Mouse (Mus musculus) brown adipose tissue, adult 24 weeks (tissue): Measurements from ENCODE around the gene Gm12216. TPM values are rescaled to one million over a fixed set of nuclear protein-coding genes. Genes with fewer than 3 reads are reported as not detected.

Source experiments
- H3K27ac ChIP-seq: fragments of 200-500 bp; replicated peaks from 2 replicates; pipeline ENCODE4 v1.5.1; 2012; ENCODE audit warnings: low read depth, mild to moderate bottlenecking, low read length
- H3K4me1 ChIP-seq: fragments of 200-500 bp; 2 replicates; pipeline ENCODE4 v1.6.1; 2012; ENCODE audit warnings: low read length, mixed read lengths; ENCODE audit not compliant: control insufficient read depth, insufficient read depth, insufficient read length
- H3K4me3 ChIP-seq: fragments of 200-500 bp; 2 replicates; pipeline ENCODE4 v1.5.1; 2012; ENCODE audit warnings: low read depth, mild to moderate bottlenecking, low read length, moderate library complexity; ENCODE audit not compliant: insufficient read depth
- polyA plus RNA-seq: library from polyadenylated mRNA; stranded (reverse); fragments of >200 nt; gene quantifications from 2 replicates; pipeline ENCODE4 v1.2.4, GENCODE M21; 2012; ENCODE audit not compliant: missing spikeins, insufficient read depth, insufficient read length

Gm12216 gene
- polyA plus RNA-seq, 1 experiment: 7.8 TPM

DNA sequence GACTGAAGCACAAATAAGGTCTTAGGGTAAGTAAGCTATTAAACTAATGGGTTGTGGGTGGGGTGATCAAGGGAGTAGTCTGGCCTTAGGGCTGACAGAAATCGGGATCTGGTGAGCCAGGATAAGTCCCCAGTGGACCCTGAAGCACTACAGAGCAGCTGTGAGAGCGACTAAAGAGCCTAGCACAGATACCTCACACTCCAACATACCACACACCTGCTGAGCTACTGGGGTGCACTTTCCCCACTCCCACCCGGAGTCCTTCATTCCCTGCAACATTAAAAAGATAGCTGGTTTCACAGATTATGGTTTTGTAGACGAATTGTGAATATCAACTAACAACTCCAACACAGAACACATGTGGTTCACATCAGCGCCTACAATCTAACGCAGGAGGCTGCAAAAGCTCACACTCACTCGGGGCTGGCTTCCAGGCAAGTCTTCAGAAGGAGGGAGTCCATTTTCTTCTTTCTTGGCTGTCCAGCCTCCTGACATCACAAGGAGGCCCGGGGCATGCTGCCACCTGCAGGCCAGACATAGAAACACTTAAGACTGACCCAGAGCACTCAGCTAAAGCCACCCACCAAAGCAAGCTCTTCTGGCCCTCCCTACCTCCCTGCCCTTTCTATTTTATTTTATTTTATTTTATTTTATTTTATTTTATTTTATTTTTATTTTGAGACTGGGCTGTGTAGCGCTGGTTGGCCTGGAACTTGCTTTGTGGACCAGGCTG is 9.3 kb downstream of the Gm12216 start:
- Histone ChIP-seq H3K4me3 (peak overlapping the region; percentile 29), H3K4me1 (peaks cover 7% of the 10 kb centered on the region), H3K27ac (peak overlapping the region; percentile 12)

DNA sequence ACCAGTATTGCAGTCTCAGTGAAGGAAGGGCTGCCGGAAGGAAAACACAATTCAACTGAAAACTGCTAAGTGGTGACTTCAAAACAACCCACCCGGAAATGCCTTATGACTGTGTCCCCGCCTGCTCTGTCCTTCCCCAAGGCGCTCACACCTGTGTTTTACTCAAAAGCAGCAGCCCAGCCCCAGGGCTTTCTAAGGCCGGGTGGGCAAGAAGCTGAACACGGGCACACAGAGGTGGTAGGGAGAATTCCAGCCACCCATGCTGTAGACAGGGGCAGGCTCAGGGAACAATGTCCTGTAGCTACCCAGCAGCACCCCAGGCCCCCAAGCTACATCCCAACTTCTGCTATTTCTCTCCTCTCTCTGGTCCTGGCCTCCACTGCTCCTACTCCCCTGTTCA is 13.4 kb downstream of the Gm12216 start:
- Histone ChIP-seq H3K27ac (peak overlapping the region; percentile 74), H3K4me1 (peaks cover 7% of the 10 kb centered on the region), H3K4me3 (no peak overlapping the region)

DNA sequence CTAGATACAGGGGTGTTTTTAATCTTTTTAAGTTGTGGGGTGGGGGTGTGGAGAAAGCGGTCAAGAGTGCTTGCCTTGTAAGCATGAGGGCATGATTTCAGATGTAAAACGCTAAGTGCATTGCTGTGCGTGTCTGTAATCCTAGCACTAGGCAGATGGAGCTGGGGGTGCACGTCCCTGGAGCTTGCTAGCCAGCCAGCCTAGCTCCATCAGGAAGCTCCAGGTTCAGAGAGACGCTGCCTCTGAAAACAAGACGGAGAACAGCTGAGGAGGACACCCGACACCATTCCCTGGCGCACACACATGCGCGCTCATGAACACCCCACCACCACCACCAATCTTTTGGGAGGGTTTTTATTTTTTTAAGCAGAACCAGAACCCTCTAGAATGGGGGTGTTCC is 15.9 kb downstream of the Gm12216 start:
- Histone ChIP-seq H3K27ac (no peak overlapping the region), H3K4me3 (no peak overlapping the region), H3K4me1 (peaks cover 7% of the 10 kb centered on the region)

DNA sequence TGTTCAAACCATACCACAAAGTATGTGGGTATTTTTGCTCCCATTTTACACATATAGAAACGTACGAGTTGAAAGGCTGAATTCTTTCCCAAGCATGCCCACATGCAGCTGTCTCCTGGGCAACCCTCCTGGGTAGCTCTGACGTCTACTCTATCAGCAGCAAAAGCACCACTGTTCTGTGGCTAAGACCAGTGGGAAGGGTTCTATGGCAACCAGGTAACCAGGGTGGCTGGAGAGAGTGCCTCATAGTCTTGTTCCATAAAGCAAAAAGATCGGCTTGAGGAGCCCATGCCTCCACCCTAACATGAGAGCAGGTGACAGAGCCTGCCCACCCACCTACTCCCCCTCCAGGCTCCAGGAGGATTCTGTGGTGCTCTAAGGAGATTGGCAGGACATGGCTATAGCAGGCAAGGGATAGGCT is 16.9 kb downstream of the Gm12216 start:
- H3K27ac ChIP-seq: no peak overlapping the region
- H3K4me1 ChIP-seq: peaks cover 7% of the 10 kb centered on the region
- H3K4me3 ChIP-seq: no peak overlapping the region

DNA sequence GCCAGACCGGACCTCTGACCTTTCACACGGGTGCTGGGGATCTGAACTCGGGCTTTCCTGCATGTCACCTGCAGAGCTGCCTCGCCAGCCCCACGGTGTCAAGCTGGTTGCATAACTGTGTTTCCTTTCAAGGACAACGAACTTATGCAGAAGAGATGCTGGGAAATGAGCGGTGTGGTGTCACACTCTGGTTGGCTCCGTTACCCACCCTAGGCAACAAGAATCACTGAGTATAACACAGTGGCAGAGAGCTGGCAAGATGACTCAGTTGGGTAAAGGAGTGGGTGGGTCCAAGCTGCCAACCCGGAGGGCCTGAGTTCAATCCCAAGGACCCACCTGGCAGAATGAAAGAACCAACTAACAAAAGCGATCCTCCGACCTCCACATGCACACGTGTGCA is 17.5 kb downstream of the Gm12216 start:
- H3K4me3 ChIP-seq: no peak overlapping the region
- no peak overlapping the region for H3K27ac ChIP-seq
- peaks cover 7% of the 10 kb centered on the region for H3K4me1 ChIP-seq

DNA sequence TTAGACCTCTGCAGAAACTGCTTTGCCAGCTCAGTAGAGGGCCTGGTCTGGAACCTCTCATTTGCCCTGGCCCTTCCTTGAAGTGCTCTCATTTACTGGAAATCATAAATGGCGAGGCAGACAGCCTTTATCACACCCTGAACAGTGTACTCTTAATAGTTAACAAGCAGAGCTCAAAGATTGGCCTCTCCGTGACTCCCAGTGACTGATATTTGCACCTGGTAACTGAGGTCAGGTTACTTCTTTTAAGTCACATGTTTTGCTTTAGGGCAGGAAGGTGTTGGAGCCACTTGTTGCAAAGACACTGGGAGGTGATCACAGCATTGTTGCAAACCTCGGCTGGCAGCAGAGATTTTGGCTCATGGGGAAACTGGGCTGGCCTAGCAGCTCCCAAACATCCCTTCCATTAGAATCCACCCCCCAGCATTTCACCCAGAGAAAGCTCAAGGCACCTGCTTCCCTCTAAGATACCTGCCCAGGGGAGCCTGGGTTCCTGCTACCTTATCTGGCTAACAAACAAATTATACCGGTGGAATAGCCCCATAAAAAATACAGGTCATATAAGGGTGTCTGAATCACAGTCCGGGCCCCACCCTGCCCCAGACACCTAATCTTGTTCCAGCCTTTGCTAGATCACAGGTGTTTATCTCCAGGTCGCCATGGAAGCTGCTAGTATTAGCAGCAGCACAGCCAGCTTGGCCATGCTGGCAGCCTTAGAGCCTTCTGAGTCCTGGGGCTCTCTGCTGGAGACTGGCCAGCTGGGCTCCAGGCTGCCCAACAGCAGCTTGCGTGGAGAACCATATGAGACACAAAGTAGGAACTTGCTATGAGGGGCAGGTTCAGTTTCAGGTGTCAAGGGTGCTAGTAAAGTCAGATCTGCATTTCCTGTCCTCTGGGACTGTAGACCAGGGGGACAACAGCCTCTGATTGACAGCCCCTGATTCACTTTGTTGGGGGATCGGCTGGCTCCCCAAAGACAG is 19.1 kb downstream of the Gm12216 start:
- H3K27ac ChIP-seq: no peak overlapping the region
- H3K4me3 ChIP-seq: no peak overlapping the region
- peaks cover 3% of the 10 kb centered on the region; the same call in 1 of the 2 replicates for H3K4me1 ChIP-seq

DNA sequence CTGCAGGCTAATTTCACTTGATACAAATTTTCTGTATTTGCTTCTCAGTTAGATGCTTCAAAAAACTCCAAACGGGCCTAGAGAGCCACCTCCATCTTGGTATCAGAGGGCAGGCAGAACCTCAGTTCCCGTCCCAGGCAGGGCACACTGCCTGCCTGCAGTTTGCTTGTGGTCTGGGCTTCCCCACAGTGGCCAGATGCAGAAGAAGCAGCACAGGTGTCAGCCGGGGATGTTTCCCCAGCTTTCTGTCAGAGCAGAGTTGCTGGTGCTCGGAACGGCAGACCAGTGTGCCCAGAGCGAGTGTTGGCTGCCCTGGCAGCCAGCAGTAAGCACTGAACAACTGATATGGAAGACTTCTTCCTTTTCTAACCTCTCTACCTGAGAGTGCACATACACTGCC is 19.9 kb downstream of the Gm12216 start:
- Histone ChIP-seq H3K27ac (no peak overlapping the region), H3K4me3 (no peak overlapping the region), H3K4me1 (peaks cover 3% of the 10 kb centered on the region; the same call in 1 of the 2 replicates)

DNA sequence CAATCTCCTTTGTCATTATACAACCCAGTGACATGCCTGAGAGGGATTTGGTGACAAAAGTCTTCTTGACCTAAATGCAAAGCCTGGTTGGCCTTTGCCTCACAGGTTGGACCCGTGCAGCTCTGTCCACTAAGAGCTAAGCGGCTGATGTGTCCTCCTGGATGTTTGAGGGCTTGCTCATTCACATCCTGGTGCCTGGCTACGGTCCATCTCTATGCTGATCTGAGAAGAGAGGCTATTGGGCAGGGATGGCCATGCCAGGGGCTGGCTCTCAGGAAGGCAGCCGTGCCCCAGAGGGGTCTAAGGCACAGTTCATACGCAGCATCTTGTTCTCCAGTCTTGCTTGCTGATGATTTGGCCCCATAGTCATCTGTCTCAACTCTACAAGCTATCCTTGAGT is 21.3 kb downstream of the Gm12216 start:
- H3K27ac ChIP-seq: no peak overlapping the region
- H3K4me1 ChIP-seq: no peaks in the 10 kb centered on the region
- H3K4me3 ChIP-seq: no peak overlapping the region

DNA sequence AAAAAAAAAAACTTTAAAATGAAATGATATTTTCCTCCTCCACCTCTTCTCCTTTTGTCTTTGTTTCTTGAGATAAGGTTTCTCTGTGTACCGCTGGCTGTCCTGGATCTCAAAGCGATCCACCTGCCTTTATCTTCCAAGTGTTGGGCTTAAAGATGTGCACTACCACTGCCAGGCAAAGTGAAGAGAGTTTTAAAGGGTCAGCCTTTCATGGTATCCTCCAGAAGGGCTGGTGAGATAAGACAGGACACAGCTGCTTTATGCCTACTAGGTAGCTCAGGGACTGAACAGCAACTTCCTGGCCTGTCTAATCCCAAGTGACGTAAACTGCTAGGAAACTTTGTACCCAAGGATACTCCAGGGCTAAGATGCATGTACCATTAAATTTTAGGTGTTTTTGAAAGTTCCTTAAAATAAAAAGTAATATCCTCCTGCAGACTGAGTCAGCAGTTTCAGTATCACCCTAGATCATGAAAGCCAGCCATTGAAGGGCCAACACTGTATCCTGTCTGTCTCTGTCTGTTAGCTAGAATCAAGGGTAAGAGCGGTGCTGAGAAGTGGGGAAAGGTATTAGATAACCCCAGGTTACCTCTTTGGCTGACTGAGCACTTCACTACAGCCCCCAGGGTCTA is 23.6 kb downstream of the Gm12216 start:
- no peaks in the 10 kb centered on the region for H3K4me1 ChIP-seq
- no peak overlapping the region for H3K27ac ChIP-seq
- no peak overlapping the region for H3K4me3 ChIP-seq

DNA sequence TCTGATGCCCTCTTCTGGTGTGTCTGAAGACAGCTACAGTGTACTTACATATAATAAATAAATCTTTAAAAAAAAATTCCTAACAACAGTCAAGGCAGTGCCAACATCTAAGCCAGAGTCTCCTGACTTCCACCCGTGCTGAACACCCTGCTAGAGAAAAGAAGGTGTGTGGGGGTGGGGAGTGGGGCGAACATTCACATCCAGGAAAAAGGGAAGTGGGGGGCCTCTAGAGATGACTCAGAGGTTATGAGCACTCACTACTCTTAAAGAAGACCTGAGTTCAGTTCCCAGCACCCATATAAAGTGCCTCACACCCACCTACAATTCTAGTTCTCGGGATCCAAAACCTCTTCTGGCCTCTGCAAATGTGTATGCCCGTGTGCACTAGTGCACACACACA is 33.6 kb downstream of the Gm12216 start:
- Histone ChIP-seq H3K4me3 (no peak overlapping the region), H3K27ac (no peak overlapping the region)

DNA sequence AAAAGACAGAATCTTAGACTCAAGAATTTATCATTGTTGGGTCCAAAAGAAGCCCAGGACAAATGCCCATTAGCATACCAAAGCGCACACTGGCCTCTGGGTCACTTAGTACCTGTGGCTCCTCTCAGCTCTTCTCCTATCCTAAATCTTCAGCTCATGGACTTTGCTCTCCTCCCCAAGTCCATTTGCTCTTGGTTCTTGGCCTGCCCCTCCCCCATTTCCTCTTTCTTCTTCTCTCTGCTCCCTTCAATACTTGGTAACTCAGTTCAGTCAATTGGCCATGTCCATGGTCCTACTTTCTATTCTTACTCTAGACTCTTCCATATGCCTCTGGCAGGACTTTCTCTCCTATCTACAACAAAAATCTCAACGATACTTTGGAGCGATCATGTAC is 37.1 kb downstream of the Gm12216 start:
- Histone ChIP-seq H3K4me1 (peaks cover 45% of the 10 kb centered on the region), H3K27ac (no peak overlapping the region), H3K4me3 (no peak overlapping the region)

More for the DNA sequence above, 33.6 kb downstream of the Gm12216 start:
- H3K4me1 ChIP-seq: peaks cover 22% of the 10 kb centered on the region

DNA sequence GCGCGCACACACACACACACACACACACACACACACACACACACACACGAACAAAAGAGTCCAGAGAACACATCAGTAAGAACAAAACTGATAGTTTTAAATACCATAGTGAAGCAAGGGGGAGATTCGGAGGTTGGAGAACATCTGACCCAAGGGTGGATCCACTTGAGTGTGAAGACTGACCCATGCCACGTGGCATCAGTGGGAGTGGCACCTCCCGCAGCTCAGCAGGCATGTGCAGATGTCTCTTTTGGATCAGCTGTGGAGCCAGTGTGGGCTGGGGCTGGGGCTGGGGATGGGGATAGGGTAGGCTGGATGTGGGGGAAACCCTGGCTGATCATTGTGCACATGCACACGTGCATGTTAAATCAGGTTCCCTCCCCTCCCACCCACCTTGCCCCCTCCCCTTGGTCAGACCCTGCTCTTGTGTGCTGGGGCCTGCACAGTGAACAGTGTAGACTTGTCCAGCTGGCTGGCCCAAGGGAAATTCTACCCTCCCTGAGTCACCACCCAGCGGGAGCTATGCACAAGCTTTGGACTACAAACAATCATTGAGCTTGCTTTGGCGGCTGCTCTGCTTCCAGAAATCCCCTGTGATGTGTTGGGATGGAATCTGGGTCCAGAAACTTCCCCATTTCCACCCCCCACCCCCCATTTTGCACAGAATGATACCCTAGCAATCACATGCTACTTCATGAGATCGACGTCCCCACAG is 37.7 kb downstream of the Gm12216 start:
- H3K4me3 ChIP-seq: no peak overlapping the region
- H3K27ac ChIP-seq: no peak overlapping the region
- peaks cover 47% of the 10 kb centered on the region for H3K4me1 ChIP-seq

DNA sequence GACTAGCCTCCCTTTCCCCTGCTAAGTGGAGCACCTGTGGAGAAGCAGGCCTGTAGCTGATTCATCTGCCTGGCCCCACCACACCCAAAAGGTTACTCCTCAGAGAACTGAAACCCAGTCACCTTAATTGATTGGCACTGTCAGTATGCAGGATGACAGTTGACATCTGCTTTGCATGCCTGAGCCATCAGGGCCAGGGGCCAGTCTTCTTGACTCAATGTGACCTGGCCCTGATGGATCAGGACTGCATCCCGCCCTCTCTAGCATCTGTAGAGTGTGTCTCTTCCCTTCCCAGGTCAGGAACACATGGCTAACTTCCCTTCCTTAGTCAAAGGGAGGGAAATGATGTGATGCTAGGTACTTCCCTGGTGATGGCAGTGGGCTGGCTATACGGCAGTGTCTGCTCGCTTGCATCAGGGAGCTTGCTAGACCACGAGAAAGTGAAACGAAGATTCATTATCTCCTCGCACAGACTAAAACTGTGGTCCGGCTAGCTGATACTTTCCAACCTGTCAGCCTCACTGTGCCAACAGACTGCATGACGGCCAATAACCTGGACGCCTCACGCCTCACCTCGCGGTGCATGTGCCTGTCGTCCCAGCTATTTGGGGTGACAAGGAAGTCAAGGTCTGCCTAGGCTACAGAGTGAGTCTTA is 38.4 kb downstream of the Gm12216 start:
- Histone ChIP-seq H3K27ac (no peak overlapping the region), H3K4me1 (peaks cover 42% of the 10 kb centered on the region), H3K4me3 (no peak overlapping the region)

DNA sequence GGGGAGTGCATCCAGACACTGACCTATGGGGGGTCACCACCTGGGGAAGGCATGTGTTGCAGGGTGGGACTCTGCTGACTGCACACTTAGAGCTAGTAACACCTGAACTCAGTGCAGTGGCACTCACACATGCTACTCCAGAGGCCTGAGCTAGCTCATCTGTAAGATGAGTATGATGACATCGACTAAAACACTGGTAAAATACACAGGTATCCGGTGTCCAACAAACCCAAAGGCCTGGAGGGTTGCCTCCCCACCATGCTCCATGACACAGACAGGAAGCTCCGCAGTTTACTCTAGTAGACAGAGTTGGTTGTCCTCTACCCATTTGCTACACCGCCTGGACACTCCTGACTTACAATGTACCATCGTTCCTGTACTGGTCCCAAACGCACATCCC is 39.5 kb downstream of the Gm12216 start:
- no peak overlapping the region for H3K4me3 ChIP-seq
- H3K27ac ChIP-seq: peak overlapping the region; percentile 66; the same call in 1 of the 2 replicates
- H3K4me1 ChIP-seq: peaks cover 41% of the 10 kb centered on the region
